Mouse (Mus musculus) cerebellum, adult 2 months (tissue): ENCODE measurements at regions not wholly inside any gene's neighbourhood (a gene's known extent, or its start where the extent isn't known, plus 50 kb on each side); places are given as distances from the start of the nearest gene placed in this dataset.

Experiments
- CTCF ChIP-seq: fragments of 200-500 bp; IDR thresholded peaks from 2 replicates; pipeline ENCODE4 v1.5.1; 2011; ENCODE audit warnings: low read depth, mild to moderate bottlenecking, control low read depth, low read length, moderate library complexity, borderline replicate concordance; ENCODE audit not compliant: insufficient read depth
- POLR2A ChIP-seq: fragments of 200-500 bp; IDR thresholded peaks from 2 replicates; pipeline ENCODE4 v1.6.1; 2011; ENCODE audit warnings: low read length, control low read depth, borderline replicate concordance; ENCODE audit not compliant: insufficient read depth

DNA sequence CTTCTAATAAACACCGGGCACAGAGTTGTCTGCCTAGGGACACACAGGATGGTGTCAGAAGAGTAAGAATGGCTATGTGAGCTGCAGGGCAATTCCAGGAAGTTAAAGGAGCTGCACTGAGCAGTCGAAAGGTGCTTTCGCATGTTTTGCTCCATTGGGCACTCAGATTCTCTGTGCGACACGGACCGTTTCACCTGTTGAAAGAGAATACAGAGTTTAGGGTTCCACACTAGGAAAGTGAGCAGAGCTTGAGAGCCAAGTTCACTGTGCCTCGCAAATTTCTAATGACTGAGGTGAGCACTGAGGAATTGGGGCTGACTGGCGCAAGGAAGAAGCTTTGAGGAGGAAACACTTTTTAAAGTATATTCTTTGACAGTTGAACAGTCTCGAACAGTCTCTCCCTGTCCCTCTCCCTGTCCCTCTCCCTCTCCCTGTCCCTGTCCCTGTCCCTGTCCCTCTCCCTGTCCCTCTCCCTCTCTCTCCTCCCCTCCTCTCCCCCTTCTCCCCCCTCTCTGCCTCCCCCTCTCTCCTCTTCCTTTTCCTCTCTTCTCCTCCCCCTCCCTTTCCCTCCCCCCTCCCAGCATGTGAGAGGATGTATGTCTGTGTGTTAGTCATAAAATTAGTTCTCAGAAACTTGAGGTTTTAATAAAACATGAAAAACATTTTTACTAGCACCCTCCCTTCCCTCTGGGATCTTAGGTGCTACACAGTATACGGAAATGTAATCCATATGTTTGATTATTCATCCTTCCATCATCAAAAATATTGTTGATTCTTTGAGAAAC is 55.1 kb upstream of the Jun start:
- TF ChIP-seq POLR2A (no peak), CTCF (no peak)
